Mouse (Mus musculus) ZHBTc4 (cell line): ENCODE data around the gene Cyp8b1.

Experiments
- DNase-seq: peaks from one replicate; pipeline ENCODE4 v3.0.0-alpha.2; 2011; ENCODE audit warnings: low read depth, low spot score

Gene Cyp8b1

DNA sequence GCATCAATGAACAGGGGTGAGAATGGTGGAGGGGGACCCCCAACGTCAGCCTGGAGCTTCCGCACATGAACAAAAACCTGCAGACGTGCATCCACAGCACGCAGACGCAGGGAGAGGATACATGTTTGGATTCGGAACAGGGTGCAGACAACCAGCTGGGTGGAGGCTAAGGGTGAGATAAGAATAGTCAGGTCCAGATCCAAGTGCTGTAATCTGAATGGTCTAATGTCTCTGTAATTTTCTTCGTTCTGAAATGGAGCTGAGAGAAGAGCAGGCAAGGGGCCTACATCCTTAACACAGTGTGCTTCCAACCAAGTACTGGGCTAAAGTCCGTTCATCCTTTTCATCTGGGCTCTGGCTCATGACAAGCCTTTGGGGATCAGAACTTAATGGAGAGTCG lies 24.8 kb downstream of the Cyp8b1 start:
- DNase-seq, result no peak

DNA sequence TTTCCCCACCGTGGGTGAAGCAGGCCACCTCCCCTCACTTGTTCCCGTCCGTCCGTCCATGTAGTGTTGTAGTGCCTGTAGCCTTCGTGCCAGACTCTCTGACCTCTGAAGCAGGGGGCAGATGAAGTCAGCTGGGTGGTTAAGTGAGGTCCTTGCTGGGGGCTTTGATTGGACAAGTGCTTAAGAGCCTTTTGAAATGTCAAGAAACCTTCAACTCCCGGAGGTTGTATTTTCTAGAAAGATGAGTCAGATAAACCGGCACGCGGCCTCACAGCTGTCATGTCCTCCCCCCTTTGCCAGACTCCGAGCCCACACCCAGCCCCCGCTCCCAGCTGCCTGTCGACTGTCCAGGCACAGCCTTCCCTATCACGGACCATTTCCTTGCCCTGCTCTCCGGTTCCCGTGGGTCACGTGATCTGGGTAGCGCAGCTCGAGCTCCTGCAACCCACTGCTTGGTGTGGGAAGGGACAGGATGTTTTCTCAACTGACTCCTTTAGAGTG lies 25.6 kb downstream of the Cyp8b1 start:
- no peak for DNase-seq

DNA sequence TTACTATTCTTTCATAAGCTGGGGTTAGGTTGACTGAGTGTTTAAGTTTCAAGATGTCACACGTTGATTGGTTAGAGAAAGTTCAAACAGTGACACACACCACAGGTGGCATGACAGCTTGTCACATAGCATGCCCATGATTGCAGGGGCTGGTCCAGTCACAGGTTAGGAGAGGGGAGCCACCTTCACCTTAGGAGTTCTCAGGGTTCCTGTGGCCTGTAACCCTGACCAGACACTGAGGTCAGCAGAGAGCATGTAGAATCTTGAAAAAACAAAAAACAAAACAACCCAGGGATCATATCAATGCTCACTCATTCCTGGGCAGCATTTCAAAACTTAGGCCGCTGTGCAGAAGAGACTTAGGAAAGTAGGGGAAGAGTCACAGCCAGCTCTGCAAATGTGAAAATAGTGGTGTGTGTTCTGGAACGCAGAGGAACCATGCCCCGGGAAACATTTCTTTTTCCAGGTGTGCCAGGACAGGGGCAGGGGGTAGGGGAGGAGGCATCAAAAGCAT lies 26.1 kb downstream of the Cyp8b1 start:
- DNase-seq, result no peak

DNA sequence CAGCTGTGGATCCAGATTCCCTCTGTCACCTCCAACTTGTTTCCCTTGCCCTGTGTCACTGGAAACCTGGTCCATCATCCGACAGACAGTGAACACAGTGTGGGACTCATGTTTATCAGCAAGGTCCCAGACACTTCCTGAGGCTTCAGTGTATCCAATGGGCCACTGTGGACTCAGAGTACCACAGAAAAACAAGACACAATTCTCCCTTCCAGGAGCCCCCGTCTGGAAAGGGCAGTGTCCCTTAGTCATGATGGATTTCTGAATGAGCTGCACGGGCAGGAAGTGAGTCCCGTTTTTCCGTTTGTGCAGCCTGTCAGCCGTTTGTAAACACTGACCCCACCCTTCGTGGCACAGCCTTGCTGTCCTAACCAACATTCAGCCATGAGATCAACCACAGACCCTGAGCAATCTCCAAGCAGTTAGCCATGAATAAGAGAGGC lies 34.1 kb downstream of the Cyp8b1 start:
- no peak for DNase-seq

DNA sequence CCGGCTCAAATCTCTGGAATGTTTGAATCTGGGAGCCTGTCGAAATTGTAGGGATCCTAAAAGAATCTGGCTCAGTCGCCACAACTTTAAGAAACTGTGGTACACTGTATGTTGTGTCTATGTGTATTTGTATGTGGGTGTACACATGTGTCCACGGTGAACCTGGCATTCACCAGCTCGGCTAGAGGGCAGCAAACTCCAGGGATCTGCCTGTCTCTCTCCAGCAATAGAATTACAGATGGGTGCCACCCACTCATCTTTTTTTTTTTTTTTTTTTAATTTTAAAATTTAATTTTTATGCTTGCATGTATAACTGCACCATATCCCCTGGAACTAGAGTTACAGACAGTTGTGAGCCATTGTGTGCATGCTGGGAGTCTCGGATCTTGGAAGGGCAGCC lies 34.8 kb downstream of the Cyp8b1 start:
- no peak for DNase-seq

DNA sequence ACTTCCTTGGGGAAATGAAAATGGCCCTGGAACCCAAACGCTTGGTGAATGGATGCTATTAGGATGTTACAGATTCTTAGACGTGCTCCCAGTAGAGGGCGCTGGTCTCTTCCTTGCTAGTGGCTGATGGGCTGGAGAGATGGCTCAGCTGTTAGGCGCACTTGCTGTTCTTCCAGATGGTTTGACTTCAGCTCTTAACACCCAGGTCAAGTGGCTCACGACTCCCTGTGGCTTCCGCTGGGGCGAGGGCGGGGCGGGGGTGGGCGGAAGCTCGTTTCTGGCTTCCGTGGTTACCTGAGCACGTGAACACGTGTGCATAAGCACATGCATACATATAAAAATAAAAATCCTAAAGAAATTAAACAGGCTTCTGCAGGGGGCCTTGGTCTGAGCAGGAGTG lies 35.3 kb downstream of the Cyp8b1 start:
- peak; percentile 88 for DNase-seq

DNA sequence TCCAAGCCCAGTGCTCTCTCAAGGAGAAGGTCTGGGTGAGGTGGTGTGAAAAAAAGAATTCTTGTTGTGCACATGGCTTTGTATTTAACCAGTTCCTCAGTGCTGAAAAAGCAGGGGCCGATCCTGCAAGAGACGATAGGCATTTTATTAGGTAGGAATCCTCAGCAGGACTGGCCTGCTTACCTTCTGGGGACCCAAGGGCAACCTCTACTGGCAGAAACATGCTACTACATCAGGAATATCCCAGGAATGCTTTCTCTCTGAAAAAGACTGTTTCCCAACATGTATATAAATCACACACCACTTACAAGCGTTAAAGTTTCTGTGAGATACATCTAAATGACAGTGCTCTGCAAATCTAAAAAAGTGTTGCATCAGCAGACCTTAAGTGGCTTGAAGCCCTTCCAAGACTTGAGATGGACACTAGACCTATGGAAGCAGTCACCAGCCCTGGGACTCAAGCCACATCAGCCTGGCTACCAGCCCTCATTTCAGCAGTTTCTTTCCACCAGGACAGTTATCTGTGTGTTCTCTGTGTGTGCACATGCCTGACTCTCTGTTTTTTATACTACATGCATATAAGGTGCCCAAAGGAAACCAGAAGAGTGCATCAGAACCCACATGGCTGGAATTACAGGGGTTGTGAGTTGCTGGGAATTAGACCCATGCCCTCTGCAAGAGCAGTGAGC lies 38.9 kb downstream of the Cyp8b1 start:
- peak; percentile 70 for DNase-seq

DNA sequence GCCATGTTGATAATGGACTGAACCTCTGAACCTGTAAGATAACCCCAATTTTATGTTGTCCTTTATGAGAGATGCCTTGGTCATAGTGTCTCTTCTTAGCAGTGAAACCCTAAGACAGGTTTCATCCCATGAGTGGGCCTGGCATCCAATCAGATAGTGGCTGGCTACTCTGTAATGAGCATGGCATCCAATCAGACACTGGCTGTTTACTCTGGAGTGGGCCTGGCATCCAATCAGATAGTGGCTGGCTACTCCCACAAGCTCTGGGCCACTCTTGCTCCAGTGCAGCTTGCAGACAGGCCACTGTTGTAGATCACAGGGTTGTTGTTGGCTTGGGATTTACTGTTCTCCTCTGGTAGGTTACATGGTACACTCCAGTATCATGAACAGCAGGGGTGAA lies 42.5 kb downstream of the Cyp8b1 start:
- no peak for DNase-seq

DNA sequence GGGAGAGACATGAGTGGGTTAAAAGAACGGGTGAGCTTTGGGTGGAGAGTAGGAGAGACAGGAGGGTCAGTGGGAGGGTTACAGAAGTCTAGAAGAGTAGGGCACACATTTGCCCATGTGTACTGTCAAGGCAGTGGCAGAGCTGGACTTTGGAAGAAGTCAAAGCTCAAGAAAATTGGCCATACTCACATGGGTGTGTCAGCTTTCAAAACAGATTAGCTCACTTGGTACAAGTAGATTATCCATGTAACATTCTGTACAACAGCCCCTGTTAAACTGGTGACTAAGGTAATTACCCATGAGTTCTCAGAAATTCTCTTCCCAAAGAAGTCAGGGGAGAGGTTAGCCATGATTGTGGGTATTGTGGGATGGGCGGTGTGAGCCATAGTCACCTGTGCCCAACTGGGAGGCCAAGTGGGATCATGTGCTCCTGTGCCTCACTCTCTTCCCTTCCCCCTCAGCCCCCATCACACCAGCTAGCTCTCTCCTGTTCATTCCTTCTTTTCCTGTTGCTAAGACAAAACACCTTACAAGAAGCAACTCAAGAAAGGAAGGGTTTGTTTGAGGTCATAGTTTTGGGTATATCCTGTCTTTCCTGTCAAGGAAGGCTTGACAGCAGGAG lies 43.9 kb downstream of the Cyp8b1 start:
- DNase-seq, result no peak

DNA sequence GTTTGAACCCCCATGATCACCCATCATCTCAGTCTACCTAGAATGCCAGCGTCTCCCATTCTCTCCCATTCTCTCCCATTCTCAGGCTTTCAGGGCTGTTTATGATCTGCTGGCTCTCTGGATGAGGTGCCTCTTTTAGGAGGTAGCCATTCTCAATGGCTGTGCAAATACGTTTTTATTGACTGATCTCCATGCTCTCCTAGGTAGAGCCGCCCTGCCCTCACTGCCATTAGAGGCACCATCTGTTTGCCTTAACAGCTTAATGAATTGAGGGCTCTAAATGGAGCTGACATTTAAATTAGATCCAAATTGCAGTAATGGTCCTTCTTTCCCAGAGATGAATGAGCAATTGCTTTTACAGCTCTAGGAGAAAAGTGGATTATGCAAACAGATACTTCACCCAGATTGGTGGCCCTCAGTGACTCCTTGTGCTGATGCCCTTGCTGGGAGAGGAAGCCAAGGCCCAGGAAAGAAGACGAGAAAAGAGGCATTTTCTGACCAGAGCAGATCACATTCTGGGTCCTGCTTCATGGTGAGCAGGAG lies 46.1 kb downstream of the Cyp8b1 start:
- no peak for DNase-seq

DNA sequence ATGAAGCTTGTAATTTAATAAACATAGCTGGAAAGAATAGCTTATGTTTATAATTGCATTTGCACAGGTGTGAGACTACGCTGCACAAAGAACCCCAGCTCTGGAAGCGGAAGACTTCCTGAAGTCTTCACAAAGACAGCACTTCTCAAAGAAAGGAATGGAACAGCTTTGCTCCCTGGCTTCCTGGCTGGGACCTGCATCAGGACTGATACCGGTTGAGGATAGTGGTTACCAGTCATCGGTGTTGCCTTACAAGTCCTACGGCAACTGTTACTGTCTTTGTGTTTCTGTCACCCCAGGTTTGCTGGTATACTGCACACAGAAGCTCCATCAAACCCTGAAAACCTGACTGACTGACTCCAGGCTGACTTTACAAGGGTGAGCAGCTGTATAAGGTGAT lies 46.7 kb downstream of the Cyp8b1 start:
- DNase-seq, result no peak

DNA sequence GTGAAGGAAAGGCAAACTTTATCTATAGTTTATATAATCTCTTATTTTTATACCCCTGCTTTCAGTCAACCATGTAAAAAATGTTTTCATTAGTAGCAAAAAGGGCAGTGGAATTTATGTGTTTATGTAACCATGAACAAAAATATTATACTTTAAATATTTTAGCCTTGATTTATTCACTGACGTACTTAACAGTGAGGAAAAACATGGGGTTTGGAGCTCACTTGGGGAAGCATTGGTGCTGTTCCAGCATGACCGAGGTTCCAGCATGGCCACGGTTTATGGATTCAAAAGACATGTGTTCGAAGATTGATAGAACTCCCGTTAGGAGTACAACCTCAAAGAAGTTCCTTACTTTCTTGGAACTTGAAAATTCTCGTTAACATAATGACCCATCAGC lies 47.9 kb downstream of the Cyp8b1 start:
- no peak for DNase-seq

DNA sequence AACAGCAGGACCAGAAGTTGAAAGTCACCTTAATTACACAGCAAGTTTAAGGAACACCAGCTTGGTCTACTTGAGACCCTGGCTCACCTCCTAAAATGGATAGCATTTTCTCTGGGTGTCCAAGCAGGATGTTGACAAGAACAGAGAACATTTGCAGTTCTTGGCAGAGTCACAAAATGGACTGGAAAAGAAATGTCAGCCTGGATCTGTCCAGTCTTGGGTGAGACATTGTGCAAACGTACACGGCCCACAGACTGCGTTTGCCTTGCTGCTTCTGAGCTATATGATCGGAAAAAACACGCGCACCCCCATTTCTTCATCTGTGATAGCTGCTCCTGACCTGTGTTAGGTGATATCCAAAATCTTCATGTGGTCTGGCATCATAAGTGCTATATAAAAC lies 48.5 kb downstream of the Cyp8b1 start:
- DNase-seq, result no peak

DNA sequence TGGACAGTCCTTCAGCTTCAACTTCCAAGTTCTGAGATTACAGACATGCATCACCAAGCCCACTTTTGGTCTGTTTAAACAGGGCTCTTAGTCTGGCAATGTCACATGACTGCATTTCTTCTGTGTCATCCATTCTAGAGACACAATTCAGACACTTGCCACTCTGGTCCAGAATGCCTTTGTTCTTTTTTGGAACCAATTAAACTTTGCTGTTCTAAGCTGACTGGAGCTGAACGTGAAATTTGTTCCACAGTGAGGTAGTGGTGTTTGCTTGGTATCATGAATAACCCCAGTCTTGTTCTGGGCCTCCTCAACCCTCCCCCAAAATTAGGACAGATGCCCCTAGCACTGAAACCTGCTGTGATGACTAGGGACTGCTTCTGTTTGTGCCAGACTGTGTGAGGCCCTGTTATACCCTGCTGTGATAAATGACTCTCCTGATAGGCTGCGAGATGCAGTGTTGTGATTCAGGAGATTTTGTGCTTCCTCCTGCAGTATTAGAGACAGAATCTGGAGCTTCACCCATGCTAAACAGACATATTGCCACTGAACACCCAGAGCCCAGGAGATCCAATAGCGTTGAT lies 50.6 kb downstream of the Cyp8b1 start:
- no peak for DNase-seq

DNA sequence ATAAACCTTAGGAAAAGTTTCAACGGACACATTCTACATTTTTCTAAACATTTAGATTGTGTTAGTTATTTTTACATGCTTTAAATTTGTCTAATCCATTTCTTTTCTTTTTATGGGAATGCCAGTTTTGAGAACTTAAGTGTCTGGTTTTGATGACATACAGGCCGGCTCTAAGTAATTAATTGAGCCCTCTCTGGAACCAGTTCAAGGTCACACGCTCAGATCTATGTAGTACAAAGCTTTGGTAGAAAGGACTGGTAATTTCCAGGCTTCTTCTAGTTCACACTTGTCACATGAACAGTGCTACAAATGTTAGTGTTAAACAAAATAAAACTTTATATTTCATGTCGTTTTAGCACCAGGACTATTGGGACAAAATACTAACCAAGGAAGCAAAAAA lies 51.3 kb downstream of the Cyp8b1 start:
- DNase-seq, result no peak
